Mouse (Mus musculus): ENCODE results near the gene Dynlt1b.
"Not testable (repeated sequence)": the region's sequence is repeated elsewhere in the genome, so short reads cannot be mapped to it uniquely, and the experiment has no call there.

DNA sequence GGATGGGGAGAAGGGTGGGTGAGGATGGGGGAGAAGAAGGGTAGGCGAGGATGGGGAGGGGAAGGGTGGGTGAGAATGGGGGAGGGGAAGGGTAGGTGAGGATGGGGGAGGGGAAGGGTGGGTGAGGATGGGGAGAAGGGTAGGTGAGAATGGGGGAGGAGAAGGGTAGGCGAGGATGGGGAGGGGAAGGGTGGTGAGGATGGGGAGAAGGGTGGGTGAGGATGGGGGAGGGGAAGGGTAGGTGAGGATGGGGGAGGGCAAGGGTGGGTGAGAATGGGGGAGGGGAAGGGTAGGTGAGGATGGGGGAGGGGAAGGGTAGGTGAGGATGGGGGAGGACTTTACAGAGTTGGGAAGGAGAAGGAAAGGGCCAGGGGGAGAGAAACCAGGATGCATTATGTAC is 39.2 kb upstream of the Dynlt1b start:
- TF ChIP-seq EP300, CTCF (IDR thresholded peaks at IDR 0.05; ENCODE audit: low read depth): not testable (repeated sequence)

Measured in liver, embryonic 14.5 days (tissue).